Mouse (Mus musculus): ENCODE measurements around the gene Ccn6. TPM values are rescaled to one million over a fixed set of nuclear protein-coding genes. Genes with fewer than 3 reads are reported as not detected.

Gene Ccn6
- polyA plus RNA-seq, 1 experiment from 2014 or later = 0.67 TPM

DNA sequence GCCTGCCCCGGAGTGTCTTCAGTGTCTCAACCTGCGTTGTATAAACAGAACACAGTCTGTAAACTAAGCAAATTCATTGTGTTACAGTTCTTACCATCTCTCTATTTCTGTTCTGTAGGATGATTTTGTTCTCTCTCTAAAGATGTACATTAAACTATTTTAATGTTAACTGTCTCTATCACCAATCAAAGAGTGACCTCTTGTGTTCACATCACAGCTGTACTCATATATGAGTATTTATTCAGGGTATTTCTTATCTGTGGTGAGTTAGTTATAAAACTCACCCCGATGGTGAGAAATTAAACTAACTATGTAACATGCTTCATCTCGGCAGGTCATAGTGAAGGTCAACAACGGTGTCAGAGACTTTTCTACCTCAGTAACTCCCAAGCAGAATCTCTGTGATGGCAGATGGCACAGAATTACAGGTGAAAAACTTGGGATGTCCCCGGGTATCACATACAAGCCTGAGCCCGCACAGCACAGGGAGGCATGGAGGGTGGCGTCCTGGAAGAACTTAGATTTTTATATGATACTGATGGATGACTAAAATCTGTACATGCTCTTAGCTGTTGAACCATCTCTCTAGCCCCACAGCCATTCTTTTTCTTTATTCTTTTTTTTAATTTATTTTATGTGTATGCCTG, 58.7 kb downstream of the Ccn6 start:
- Histone ChIP-seq H3K4me1 (no peaks in the 10 kb centered on the region), H3K9ac (no peak overlapping the region), H3K27ac (no peak overlapping the region), H3K36me3 (no peaks in the 10 kb centered on the region), H3K9me3 (no peaks in the 10 kb centered on the region), H3K4me2 (replicated peaks) (no peak overlapping the region), H3K4me3 (no peak overlapping the region), H3K27me3 (replicated peaks) (no peaks in the 10 kb centered on the region)
- ATAC-seq (ENCODE audit: low FRiP score, low read depth) = no peak
- WGBS = 93% methylated on average over 8 of the region's 8 CpGs

Other genes with a start within 250 kb of the Ccn6 start
- gene Lama4, start 198.3 kb downstream of the Ccn6 start, polyA plus RNA-seq (2016; fragmentation: Nextera tagmentation; extraction: Ambion mirVana) = 34.9 and 40.7 TPM in 2 replicates
- 20.3 and 24.0 TPM in 2 replicates for gene Fam229b, start 29.9 kb downstream of the Ccn6 start, polyA plus RNA-seq (2016; fragmentation: Nextera tagmentation; extraction: Ambion mirVana)
- gene Tube1, start 29.8 kb downstream of the Ccn6 start, polyA plus RNA-seq (2016; fragmentation: Nextera tagmentation; extraction: Ambion mirVana) = 14.5 and 17.1 TPM in 2 replicates
- 72.4 and 79.8 TPM in 2 replicates for gene Fyn, start 205.1 kb upstream of the Ccn6 start, polyA plus RNA-seq (2016; fragmentation: Nextera tagmentation; extraction: Ambion mirVana)